Mouse (Mus musculus) NIH3T3 (cell line): ENCODE data around the gene Pcsk5.
"Not testable (repeated sequence)": the region's sequence is repeated elsewhere in the genome, so short reads cannot be mapped to it uniquely, and the experiment has no call there.

Experiments used
- DNase-seq: peaks from one replicate; pipeline ENCODE4 v3.0.0-alpha.2; 2012; ENCODE audit warnings: low read depth

Gene Pcsk5

GRCm38 (mm10) chr19:17476021-17476420 lies 361.4 kb downstream of the Pcsk5 start:
- no peak for DNase-seq

DNA sequence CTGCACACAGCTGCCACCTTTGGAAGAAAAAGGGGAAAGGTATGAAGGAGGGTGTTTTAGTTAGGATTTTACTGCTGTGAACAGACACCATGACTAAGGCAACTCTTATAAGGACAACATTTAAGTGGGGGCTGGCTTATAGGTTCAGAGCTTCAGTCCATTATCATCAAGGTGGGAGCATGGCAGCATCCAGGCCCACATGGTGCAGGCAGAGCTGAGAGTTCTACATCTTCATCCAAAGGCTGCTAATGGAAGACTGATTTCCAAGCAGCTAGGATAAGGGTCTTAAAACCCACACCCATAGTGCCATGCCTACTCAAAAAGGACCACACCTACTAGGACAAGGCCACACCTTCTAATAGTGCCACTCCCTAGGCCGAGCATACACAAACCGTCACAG lies 364.3 kb downstream of the Pcsk5 start:
- DNase-seq = not testable (repeated sequence)

DNA sequence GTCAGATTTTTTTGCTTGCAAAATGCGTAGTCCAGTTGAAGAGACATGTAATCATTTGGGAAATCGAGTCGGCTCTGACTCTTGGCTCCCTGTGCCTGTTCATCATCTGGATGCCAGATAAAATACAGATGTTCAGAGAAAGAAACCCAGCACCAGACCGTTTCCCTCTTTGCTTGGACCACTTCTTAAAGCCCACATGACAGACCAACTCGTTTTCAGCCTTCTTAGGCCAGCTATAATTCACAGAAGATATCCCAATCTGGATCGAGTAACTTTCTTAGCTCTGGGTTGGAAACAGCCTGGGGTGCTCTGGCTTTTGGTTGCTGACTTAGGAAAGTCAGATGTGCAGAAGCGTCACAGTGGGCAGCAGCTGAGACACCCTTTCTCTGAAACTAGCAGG lies 365.6 kb downstream of the Pcsk5 start:
- DNase-seq = no peak

- no peak for DNase-seq
These were observed 366.2 kb downstream of the Pcsk5 start for GRCm38 (mm10) chr19:17471196-17471595.

DNA sequence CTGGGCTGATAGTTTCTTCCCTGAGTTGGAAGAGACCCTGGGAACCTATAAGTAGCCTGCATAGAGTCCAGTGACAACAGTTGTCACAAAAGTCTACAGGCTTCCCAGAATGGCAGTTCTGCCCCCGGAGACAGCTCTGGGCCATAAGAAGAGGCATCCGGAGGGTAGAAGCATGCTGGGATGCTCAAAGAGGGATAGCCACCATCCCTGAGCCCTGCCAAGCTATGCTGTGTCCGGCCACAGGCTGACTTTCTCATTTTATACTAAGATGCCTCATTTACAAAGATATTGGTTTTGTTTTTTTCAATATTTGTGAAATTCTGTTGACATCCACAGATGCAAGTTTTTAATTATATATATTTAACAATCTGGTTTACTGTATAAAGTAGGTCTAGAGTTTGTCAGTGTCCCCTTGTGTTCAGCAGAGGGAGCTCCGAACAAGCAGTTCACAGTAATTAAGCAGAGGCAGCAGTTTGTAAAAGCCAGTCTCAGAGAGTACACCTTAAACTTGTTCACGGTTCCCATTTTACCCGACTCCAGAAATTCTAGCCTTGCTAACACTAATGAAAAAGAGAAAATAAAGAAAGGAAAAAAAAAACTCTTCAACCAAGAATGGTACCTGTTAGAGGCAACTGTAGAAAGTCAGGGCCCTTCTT lies 369.7 kb downstream of the Pcsk5 start:
- peak; percentile 58 for DNase-seq

DNA sequence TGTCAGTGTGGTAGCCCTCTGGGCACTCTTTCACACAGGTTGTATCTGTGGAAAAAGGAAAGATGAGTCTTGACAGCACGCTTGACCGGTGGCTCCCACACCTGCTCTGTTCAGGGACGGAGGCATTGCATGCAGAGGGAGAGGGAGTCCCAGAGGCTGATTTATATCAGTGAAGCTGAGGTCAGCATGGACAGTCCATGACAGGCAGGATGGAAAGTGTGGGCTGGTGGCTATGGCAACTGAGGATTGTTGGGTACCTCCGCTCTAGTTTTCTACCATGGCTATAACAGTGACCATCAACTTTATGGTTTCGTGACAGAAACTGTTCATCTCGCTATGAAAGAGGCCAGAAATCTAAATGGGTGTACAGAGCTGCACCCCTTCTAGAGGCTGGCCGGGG lies 385.4 kb downstream of the Pcsk5 start:
- no peak for DNase-seq

DNA sequence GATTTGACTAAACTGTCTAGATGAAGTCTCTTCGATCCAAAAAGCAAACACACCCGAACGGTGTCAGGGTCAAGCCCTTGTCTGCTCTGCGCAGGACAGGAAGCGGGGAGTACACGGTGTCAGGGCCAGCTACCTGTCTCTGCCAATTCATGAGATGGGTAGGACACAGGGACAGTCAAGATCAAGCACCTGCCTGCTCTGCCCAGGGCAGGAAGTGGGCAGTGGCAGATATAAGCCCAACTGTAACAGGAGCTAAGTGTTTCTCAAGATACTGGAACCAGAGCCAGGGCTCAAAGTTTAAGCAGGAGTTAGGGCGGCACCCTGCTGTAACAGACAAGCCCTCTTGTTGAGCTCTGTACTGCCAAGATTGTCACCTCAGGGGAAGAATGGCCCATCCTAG lies 393.9 kb downstream of the Pcsk5 start:
- DNase-seq = no peak

DNA sequence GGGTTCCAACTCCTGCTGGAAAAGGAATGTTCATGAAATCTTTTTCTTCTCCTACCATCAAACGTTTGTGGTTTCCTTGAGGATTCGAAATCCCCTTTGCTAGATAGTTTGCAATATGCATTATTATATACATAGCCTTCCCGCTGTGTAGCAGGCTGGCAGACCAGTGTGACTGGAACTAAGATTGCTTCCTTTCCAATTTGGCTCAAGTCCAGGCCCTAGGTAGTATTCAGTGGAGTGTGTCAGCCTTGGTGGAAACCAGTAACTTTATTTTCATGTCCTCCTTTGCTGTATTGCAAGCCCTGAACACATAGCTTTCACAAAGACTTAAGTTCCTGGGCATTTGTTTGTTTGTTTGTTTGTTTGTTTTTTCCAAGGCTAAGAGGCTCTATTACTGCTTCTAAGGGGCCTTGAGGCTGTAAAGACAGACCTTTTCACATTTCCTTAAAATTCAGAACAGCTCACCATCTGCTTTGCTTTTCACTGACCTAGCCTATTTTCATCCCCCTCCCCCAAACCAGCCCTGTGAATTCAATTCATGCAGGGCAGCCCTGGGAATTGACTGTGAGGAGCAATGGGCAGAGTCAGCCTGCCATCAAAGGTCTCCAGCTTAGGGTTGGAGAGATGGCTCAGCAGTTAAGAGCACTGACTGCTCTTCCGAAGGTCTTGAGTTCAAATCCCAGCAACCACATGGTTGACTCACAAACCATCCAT lies 397.8 kb downstream of the Pcsk5 start:
- DNase-seq = no peak

- DNase-seq = no peak
These were observed 400.8 kb downstream of the Pcsk5 start for GRCm38 (mm10) chr19:17436651-17437050.

GRCm38 (mm10) chr19:17428561-17428914 lies 408.9 kb downstream of the Pcsk5 start:
- no peak for DNase-seq

- no peak for DNase-seq
These were observed 409.4 kb downstream of the Pcsk5 start for GRCm38 (mm10) chr19:17427824-17428560.

GRCm38 (mm10) chr19:17423306-17423705 lies 414.1 kb downstream of the Pcsk5 start:
- DNase-seq = no peak

GRCm38 (mm10) chr19:17417855-17418254 lies 419.6 kb downstream of the Pcsk5 start:
- no peak for DNase-seq

DNA sequence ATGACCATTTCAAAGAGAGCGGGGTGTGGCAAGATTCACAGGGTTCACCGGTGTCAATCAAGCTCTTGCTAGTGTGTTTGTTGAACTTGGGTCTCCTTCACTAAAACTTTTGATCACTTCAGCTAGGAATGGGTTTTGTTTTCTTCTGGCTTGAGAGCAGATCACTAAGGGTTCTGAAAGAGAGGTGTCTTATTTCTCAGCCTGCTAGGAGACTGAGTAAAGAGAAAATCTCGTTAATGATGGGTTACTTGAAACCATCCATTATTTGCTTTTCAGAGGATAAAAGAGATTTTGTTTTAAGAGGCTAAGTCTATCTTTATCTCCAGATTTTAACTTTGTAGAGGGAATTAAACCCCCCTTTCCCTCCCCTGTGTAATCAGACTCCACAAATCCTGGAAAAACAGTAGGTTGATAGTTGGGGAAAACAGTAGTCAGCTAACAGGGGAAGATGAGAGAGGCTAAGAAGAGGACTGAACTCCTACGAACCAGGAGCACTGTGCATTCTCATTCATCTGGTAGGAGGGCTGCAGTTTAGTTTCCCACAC lies 424.4 kb downstream of the Pcsk5 start:
- DNase-seq = no peak

DNA sequence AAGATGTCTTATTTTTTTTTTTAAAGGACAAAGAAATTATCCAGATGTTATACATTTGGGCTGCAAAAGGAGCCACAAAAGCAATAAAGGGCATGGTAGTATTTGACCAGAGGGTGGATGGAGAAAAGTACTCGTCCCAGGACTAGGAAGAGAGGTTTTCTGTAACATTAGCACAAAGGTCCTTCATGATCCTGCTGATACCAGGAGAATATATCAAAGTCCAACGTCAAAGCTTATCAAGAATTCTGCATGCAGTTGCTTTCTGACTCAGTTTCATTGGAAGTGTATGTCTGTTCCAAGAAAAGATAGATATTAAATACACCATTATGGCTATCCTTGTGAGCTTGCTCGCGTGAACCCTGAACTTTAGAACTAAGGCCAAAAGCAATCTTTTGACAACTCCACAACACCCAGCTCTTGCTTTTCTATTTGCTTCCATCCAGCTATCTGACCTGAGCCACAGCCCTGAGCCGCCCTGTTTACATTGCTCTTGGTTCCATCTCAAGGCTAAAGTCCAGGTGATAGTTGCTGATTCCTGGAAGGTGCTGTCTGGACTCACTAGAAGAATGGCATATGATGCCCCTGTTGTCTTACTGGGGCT lies 426.9 kb downstream of the Pcsk5 start:
- DNase-seq = no peak

DNA sequence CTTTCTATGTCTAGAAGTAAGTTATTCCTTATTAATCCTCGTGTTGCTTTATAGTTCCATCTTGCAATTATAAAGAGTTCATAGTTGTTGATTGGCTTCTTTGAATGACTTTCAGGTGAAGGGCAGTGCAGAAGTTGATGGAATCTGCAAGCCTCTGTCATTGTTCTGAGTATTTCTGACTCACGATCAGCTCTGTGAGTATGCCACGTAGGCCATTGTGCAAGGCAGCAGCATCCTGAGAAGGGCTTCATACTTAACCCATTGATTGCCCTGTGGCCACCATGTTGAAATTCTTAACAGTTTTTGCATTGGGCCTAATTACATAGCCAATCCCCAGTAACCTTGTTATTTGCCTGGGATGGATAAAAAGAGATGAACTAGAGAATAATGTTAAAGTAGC lies 428.1 kb downstream of the Pcsk5 start:
- DNase-seq = no peak

DNA sequence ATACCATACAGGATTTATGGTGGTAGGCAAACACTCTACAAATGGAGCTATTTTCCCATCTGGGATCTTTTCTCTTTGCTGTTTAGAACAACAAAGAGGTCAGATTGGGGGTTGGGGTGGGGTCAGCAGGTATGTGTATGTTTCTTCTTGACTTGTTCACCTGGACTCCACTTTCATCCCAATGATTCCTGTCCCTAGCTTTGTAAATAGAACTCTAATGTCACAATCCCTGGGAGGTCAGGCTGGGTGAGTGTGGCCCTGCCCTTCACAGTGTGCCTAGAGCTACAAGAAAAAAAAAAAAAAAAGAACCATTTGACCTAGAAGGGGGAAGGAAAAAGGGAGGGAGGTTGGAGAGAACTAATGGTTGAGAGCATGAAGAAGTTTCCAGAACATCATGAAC lies 428.8 kb downstream of the Pcsk5 start:
- DNase-seq = no peak

DNA sequence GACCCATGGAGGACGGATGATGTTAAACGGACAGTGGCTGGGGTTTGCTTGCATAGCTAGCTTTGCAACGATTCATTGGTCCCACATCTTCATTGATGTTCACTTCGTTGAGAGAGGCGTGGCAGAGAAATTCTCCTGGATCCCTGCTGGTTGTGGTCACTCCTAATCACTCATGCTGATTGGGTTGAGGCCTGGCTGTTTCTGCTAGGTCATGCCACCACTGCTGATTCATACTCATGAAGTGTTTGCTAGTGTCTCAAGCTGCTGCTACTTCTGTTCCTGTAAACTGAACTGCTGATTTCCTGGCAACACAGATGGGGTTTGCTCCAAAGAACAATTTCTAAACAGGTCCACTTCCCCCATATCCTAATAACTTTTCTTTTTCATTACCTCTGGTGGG lies 430.6 kb downstream of the Pcsk5 start:
- no peak for DNase-seq

GRCm38 (mm10) chr19:17403175-17403574 lies 434.3 kb downstream of the Pcsk5 start:
- no peak for DNase-seq

DNA sequence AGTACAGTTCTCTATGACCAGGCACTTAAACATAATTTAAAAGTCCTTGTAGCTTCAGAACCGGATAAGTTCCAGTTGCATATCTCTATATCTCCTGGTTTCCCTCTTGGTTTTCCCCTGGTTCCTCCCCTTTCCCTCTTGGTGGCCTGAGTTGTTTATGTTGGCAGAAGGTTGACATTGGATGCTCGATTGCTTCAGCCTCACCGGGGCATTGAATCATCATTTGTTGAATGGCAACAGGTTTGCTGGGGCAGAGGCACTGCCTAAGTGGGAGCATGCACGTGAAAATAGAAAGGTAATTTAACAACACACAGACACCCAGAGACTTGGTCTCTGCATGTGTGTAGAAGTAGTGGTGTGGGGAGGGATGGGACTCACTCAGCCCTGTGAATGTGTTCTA lies 436.9 kb downstream of the Pcsk5 start:
- peak; percentile 50 for DNase-seq

GRCm38 (mm10) chr19:17399965-17400364 lies 437.5 kb downstream of the Pcsk5 start:
- DNase-seq = no peak

DNA sequence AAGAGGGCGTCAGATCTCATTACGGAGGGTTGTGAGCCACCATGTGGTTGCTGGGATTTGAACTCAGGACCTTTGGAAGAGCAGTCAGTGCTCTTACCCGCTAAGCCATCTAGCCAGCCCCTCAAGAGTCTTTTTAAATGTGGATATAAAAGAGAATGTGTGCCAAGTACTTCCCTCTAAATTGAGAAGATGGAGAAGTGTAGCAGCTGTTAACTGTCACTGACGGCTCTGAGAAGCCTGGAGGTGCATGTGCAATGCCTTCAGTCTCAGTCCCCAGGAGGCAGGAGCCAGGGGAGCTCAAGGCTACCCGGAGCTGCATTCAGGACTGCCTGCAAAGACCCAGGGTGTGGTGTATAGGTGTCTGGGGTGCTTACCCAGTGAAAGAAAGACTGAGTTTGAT lies 439.5 kb downstream of the Pcsk5 start:
- no peak for DNase-seq

DNA sequence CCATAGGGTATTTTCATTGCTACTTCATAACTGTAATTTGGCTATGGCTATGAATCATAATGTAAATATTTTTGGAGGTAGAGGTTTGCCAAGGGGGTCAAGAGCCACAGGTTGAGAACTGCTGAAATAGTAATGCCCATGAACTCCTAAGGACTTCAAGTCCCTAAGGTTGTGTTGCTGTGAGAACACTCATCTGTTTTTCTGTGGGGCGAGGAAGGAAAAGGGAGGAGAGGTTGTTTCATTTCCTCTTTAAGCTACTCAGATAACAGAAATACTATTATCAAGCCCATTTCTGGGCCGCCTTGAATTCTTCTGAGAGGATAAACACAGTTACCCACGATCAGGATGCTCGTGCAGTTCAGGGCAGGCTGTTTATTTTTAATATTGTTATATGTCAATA lies 440.6 kb downstream of the Pcsk5 start:
- no peak for DNase-seq
